Comparison of ENCODE assay signal across 8 mouse cellular contexts in genomic region chr6:125418744-125419143, GRCm38 (mm10). TPM values are rescaled to one million over a fixed set of nuclear protein-coding genes. Genes with fewer than 3 reads are reported as not detected.
A peak's percentile ranks its signal among the peaks of the same experiment; 100 is the strongest.
DNase-seq lines count a peak whose midpoint lies in the region; ATAC-seq lines count a peak whose summit lies in the region.

No protein-coding gene starts in this region.

- H3K27ac ChIP-seq in intestine, embryonic 15.5 days, result no peak overlapping the region
- H3K27ac ChIP-seq in midbrain, embryonic 12.5 days (replicated peaks), result no peak overlapping the region

- peaks cover 18% of the 10 kb centered on the region for H3K4me1 ChIP-seq in intestine, embryonic 15.5 days (replicated peaks)
- 0 out of 2 replicates have a peak, but pooled peaks cover 11% of the 10 kb centered on the region for H3K4me1 ChIP-seq in midbrain, embryonic 12.5 days

- 0 out of 2 replicates have a peak, but pooled peaks cover 2% of the 10 kb centered on the region for H3K27me3 ChIP-seq in intestine, embryonic 15.5 days (replicated peaks)
- H3K27me3 ChIP-seq in midbrain, embryonic 12.5 days, result peaks cover 13% of the 10 kb centered on the region

- H3K4me2 ChIP-seq in intestine, embryonic 15.5 days (replicated peaks), result no peak overlapping the region
- H3K4me2 ChIP-seq in midbrain, embryonic 12.5 days (replicated peaks), result no peak overlapping the region

- intact Hi-C loops in left cerebral cortex, postnatal 14 days (cut with DNase I), result loop anchor here (2.0 kb wide), 1 partner anchor 182 kb away; no protein-coding TSS in a partner anchor

- peak; percentile 34 for ATAC-seq in intestine, embryonic 15.5 days
- ATAC-seq in midbrain, embryonic 12.5 days (ENCODE audit: low FRiP score, low read depth), result peak; percentile 88
- ATAC-seq in activated CD4-positive, CD25-positive, alpha-beta regulatory T cell, adult 4 months, result no peak

- H3K9ac ChIP-seq in intestine, embryonic 15.5 days, result no peak overlapping the region
- no peak overlapping the region for H3K9ac ChIP-seq in midbrain, embryonic 12.5 days (replicated peaks)

- H3K36me3 ChIP-seq in intestine, embryonic 15.5 days, result no peaks in the 10 kb centered on the region
- no peaks in the 10 kb centered on the region for H3K36me3 ChIP-seq in midbrain, embryonic 12.5 days

- DNase-seq in adrenal gland, adult 8-10 months, result peak; percentile 71
- peak; percentile 91 for DNase-seq in embryo, embryonic 10 days (ENCODE audit: low spot score)
- DNase-seq in gastrocnemius, postnatal 25 days, result peak; percentile 59
- peak; percentile 75 to 79 for DNase-seq in left cerebral cortex, postnatal 14 days (ENCODE audit: low spot score in 2 of 2)
- peak; percentile 82 for DNase-seq in skeletal muscle tissue, adult 2 months (ENCODE audit: low read depth, low spot score)

- WGBS in intestine, embryonic 15.5 days, result 6% methylated on average over 9 of the region's 9 CpGs
- WGBS in midbrain, embryonic 12.5 days, result 12% methylated on average over 9 of the region's 9 CpGs

- H3K4me3 ChIP-seq in intestine, embryonic 15.5 days (replicated peaks), result no peak overlapping the region
- H3K4me3 ChIP-seq in midbrain, embryonic 12.5 days, result no peak overlapping the region

- no peaks in the 10 kb centered on the region for H3K9me3 ChIP-seq in intestine, embryonic 15.5 days
- H3K9me3 ChIP-seq in midbrain, embryonic 12.5 days, result no peaks in the 10 kb centered on the region

RNA-seq across cellular contexts. Expression of gene Plekhg6, which starts 38.2 kb away (rescaled TPM):
- under 1 TPM in 2 of 4 experiments, not detected in 2; 0.09 to 0.19 TPM for total RNA-seq in adrenal gland, adult 8-10 months (2022)
- total RNA-seq in gastrocnemius, postnatal 25 days (2021), result not detected
- 7.3 and 8.9 TPM in 2 replicates for polyA plus RNA-seq in intestine, embryonic 15.5 days (2015; fragmentation: Nextera tagmentation; extraction: Ambion mirVana)
- total RNA-seq in left cerebral cortex, postnatal 14 days (2021), result under 1 TPM; 0.13 to 0.30 TPM
- 0.05 and 0.17 TPM in 2 replicates for polyA plus RNA-seq in midbrain, embryonic 12.5 days (2016; fragmentation: Nextera tagmentation; extraction: Ambion mirVana)
- polyA plus RNA-seq in activated CD4-positive, CD25-positive, alpha-beta regulatory T cell, adult 4 months (2017; shearing (Covaris generic)), result not detected
